ENCODE assay signal across 13 mouse cellular contexts in the genomic region with DNA sequence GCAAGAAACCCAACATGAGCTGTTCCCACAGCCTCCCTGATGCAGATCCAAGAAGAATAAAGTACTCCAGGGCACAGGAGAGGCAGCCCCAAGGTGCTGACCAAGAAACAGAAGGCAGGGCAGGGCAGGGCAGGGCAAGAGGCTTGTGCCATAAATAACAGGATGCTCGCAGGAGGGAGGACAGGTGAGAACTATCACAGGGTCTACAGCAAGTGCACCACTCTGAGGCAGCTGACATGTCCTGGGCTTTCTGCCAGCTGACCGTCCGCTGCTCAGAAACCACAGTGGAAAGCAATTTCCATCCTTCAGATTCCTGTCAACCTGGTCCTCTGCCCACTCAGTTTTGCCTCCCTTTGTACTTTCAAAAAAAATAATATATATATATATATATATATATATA.
DNase-seq lines count a peak whose midpoint lies in the region; ATAC-seq lines count a peak whose summit lies in the region.
"Had no signal": no experiment of that assay in that cellular context is flagged by ENCODE, and none has a peak within 500 bp of the region (broad histone marks: within the 10 kb centered on the region; RNA-seq: fewer than 3 reads in every experiment).

No protein-coding gene starts in this region.

- H3K4me2 ChIP-seq in heart, embryonic 15.5 days = no peak overlapping the region
- H3K4me2 ChIP-seq in liver, embryonic 11.5 days = no peak overlapping the region
- no peak overlapping the region for H3K4me2 ChIP-seq in stomach, embryonic 16.5 days (ENCODE audit: low read depth, low read length)
- H3K4me2 ChIP-seq: forebrain, embryonic 15.5 days; liver, embryonic 13.5 days; midbrain, embryonic 12.5 days; neural tube, embryonic 12.5 days had no signal

- no peak overlapping the region for H3K4me3 ChIP-seq in heart, embryonic 15.5 days
- no peak overlapping the region for H3K4me3 ChIP-seq in liver, embryonic 11.5 days (ENCODE audit: low read depth, low read length)
- H3K4me3 ChIP-seq in stomach, embryonic 16.5 days (replicated peaks; ENCODE audit: low read length) = no peak overlapping the region
- H3K4me3 ChIP-seq: forebrain, embryonic 15.5 days; liver, embryonic 13.5 days; midbrain, embryonic 12.5 days; neural tube, embryonic 12.5 days had no signal

- peaks cover 7% of the 10 kb centered on the region for H3K4me1 ChIP-seq in heart, embryonic 15.5 days (replicated peaks)
- H3K4me1 ChIP-seq in liver, embryonic 11.5 days (replicated peaks; ENCODE audit: control insufficient read depth, insufficient read depth, low read length) = no peaks in the 10 kb centered on the region
- H3K4me1 ChIP-seq in stomach, embryonic 16.5 days (ENCODE audit: control insufficient read depth, insufficient read depth, low read length) = no peaks in the 10 kb centered on the region
- H3K4me1 ChIP-seq: forebrain, embryonic 15.5 days; liver, embryonic 13.5 days; midbrain, embryonic 12.5 days; neural tube, embryonic 12.5 days had no signal

- peak; percentile 70 for ATAC-seq in heart, embryonic 15.5 days (replicated peaks; ENCODE audit: insufficient number of reproducible peaks, insufficient read depth, low FRiP score, low read depth)
- no peak for ATAC-seq in liver, embryonic 11.5 days (replicated peaks; ENCODE audit: low FRiP score)
- 0 out of 2 replicates have a peak, but pooled peaks have one; percentile 40 for ATAC-seq in stomach, embryonic 16.5 days (ENCODE audit: insufficient read depth, low FRiP score)
- ATAC-seq: forebrain, embryonic 15.5 days had no signal

- H3K9ac ChIP-seq in heart, embryonic 15.5 days = no peak overlapping the region
- H3K9ac ChIP-seq in liver, embryonic 11.5 days (ENCODE audit: low read depth, low read length) = no peak overlapping the region
- no peak overlapping the region for H3K9ac ChIP-seq in stomach, embryonic 16.5 days (ENCODE audit: low read length)
- H3K9ac ChIP-seq: forebrain, embryonic 15.5 days; liver, embryonic 13.5 days; midbrain, embryonic 12.5 days; neural tube, embryonic 12.5 days had no signal

- DNase-seq in adrenal gland, postnatal 25 days = peak; percentile 7
- no peak for DNase-seq in adrenal gland, adult 18-20 months (ENCODE audit: low spot score in 2 of 2)
- DNase-seq in heart, adult 9 months (ENCODE audit: low spot score in 2 of 2) = no peak
- DNase-seq in liver = peak; percentile 9
- no peak for DNase-seq in liver, embryonic 11.5 days (ENCODE audit: low spot score)
- DNase-seq in testis, postnatal 10 days (ENCODE audit: low spot score) = no peak
- DNase-seq: gastrocnemius, postnatal 36 days; liver, embryonic 13.5 days had no signal

- H3K27me3 ChIP-seq in heart, embryonic 15.5 days = no peaks in the 10 kb centered on the region
- no peaks in the 10 kb centered on the region for H3K27me3 ChIP-seq in liver, embryonic 11.5 days (replicated peaks; ENCODE audit: control insufficient read depth, insufficient read depth, low read length)
- H3K27me3 ChIP-seq in stomach, embryonic 16.5 days (ENCODE audit: control insufficient read depth, insufficient read depth, low read length) = no peaks in the 10 kb centered on the region
- H3K27me3 ChIP-seq: forebrain, embryonic 15.5 days; liver, embryonic 13.5 days; midbrain, embryonic 12.5 days; neural tube, embryonic 12.5 days had no signal

- H3K27ac ChIP-seq in heart, embryonic 15.5 days = no peak overlapping the region
- H3K27ac ChIP-seq in liver, embryonic 11.5 days (ENCODE audit: low read depth, low read length) = no peak overlapping the region
- H3K27ac ChIP-seq in stomach, embryonic 16.5 days (ENCODE audit: low read length) = no peak overlapping the region
- H3K27ac ChIP-seq: forebrain, embryonic 15.5 days; liver, embryonic 13.5 days; midbrain, embryonic 12.5 days; neural tube, embryonic 12.5 days had no signal

- H3K36me3 ChIP-seq in heart, embryonic 15.5 days = no peaks in the 10 kb centered on the region
- no peaks in the 10 kb centered on the region for H3K36me3 ChIP-seq in liver, embryonic 11.5 days (ENCODE audit: control insufficient read depth, insufficient read depth, low read length)
- no peaks in the 10 kb centered on the region for H3K36me3 ChIP-seq in stomach, embryonic 16.5 days (ENCODE audit: control insufficient read depth, insufficient read depth, low read length)
- H3K36me3 ChIP-seq: forebrain, embryonic 15.5 days; liver, embryonic 13.5 days; midbrain, embryonic 12.5 days; neural tube, embryonic 12.5 days had no signal

- 21% methylated on average over 3 of the region's 3 CpGs for WGBS in heart, embryonic 15.5 days
- WGBS in liver, embryonic 11.5 days = 78% methylated on average over 3 of the region's 3 CpGs
- WGBS in stomach, embryonic 16.5 days = 42% methylated on average over 3 of the region's 3 CpGs

- no peaks in the 10 kb centered on the region for H3K9me3 ChIP-seq in heart, embryonic 15.5 days (replicated peaks)
- H3K9me3 ChIP-seq in liver, embryonic 11.5 days (ENCODE audit: control insufficient read depth, low read length) = no peaks in the 10 kb centered on the region
- no peaks in the 10 kb centered on the region for H3K9me3 ChIP-seq in stomach, embryonic 16.5 days (replicated peaks; ENCODE audit: control insufficient read depth, low read length)
- H3K9me3 ChIP-seq: forebrain, embryonic 15.5 days; liver, embryonic 13.5 days; midbrain, embryonic 12.5 days; neural tube, embryonic 12.5 days had no signal

Comparison
In these comparisons a context has a peak if more than half of its experiments do, and no peak if none do; other contexts are left out.
1. DNase-seq: peak in adrenal gland, postnatal 25 days (single experiment) and liver (single experiment); none in adrenal gland, adult 18-20 months (0 of 2), heart, adult 9 months (0 of 2), liver, embryonic 11.5 days (single experiment) and testis, postnatal 10 days (single experiment).